Mouse (Mus musculus) neural tube, embryonic 14.5 days (tissue): ENCODE results near the gene Sacs. TPM values are rescaled to one million over a fixed set of nuclear protein-coding genes. Genes with fewer than 3 reads are reported as not detected.

Source experiments
- ATAC-seq: fragments of 200-750 bp; cut with Nextera tagmentation; 2 replicates; pipeline ENCODE4 v1.8.0; 2017; ENCODE audit warnings: low read depth, mild to moderate bottlenecking, moderate TSS enrichment, moderate library complexity
- H3K27ac ChIP-seq: fragments of 300-500 bp; sonication (generic); 2 replicates; pipeline ENCODE4 v1.5.1; 2014; ENCODE audit warnings: low read depth, mild to moderate bottlenecking, control low read depth, low read length, moderate library complexity, mixed read lengths
- H3K27me3 ChIP-seq: fragments of 300-500 bp; sonication (generic); 2 replicates; pipeline ENCODE4 v1.6.1; 2014; ENCODE audit warnings: low read length; ENCODE audit not compliant: control insufficient read depth, insufficient read depth
- H3K36me3 ChIP-seq: fragments of 300-500 bp; sonication (generic); 2 replicates; pipeline ENCODE4 v1.6.1; 2014; ENCODE audit warnings: low read length, mixed read lengths; ENCODE audit not compliant: control insufficient read depth, insufficient read depth
- H3K4me1 ChIP-seq: fragments of 300-500 bp; sonication (generic); 2 replicates; pipeline ENCODE4 v1.6.1; 2014; ENCODE audit warnings: low read length; ENCODE audit not compliant: control insufficient read depth, insufficient read depth
- H3K4me2 ChIP-seq: fragments of 300-500 bp; sonication (generic); 2 replicates; pipeline ENCODE4 v1.6.1; 2014; ENCODE audit warnings: mild to moderate bottlenecking, low read depth, low read length, control low read depth
- H3K4me3 ChIP-seq: fragments of 300-500 bp; sonication (generic); 2 replicates; pipeline ENCODE4 v1.5.1; 2014; ENCODE audit warnings: low read depth, low read length, control low read depth, mixed read lengths
- H3K9ac ChIP-seq: fragments of 300-500 bp; sonication (generic); replicated peaks from 2 replicates; pipeline ENCODE4 v1.6.1; 2014; ENCODE audit warnings: low read depth, mild to moderate bottlenecking, control low read depth, low read length, mixed read lengths
- H3K9me3 ChIP-seq: fragments of 300-500 bp; sonication (generic); 2 replicates; pipeline ENCODE4 v1.6.1; 2016; ENCODE audit warnings: low read length; ENCODE audit not compliant: control insufficient read depth
- WGBS: fragments of 180-500 bp; shearing (Covaris S2); extraction: QIAGEN DNeasy Blood & Tissue Kit; methylation state at CpG from one replicate; pipeline ENCODE4 v1.1.7; 2014; 5-methylcytosine and 5-hydroxymethylcytosine counted together
- polyA plus RNA-seq: library from polyadenylated mRNA; unstranded; fragments of >200 nt; fragmentation: Nextera tagmentation; extraction: Ambion mirVana; gene quantifications from 2 replicates; pipeline ENCODE4 v1.2.1, GENCODE M21; 2014

Sacs gene
- polyA plus RNA-seq, 1 experiment from 2014 or later: 19.5 TPM

- H3K27ac ChIP-seq: no peak overlapping the region
- 82% methylated on average over 7 of the region's 7 CpGs for WGBS
- H3K36me3 ChIP-seq: no peaks in the 10 kb centered on the region
- no peak for ATAC-seq
- H3K9ac ChIP-seq: no peak overlapping the region
- H3K9me3 ChIP-seq: no peaks in the 10 kb centered on the region
- no peak overlapping the region for H3K4me2 ChIP-seq
- H3K27me3 ChIP-seq: peaks cover 14% of the 10 kb centered on the region; the same call in 1 of the 2 replicates
- H3K4me3 ChIP-seq: no peak overlapping the region
- H3K4me1 ChIP-seq: no peaks in the 10 kb centered on the region
These were observed 140.5 kb downstream of the Sacs start for GRCm38 (mm10) chr14:61278676-61279300.

GRCm38 (mm10) chr14:61288606-61289286 is 150.5 kb downstream of the Sacs start:
- no peaks in the 10 kb centered on the region for H3K36me3 ChIP-seq
- no peaks in the 10 kb centered on the region for H3K9me3 ChIP-seq
- H3K4me3 ChIP-seq: no peak overlapping the region
- no peak for ATAC-seq
- H3K9ac ChIP-seq: no peak overlapping the region
- no peak overlapping the region for H3K4me2 ChIP-seq
- 73% methylated on average over 19 of the region's 19 CpGs for WGBS
- H3K4me1 ChIP-seq: no peaks in the 10 kb centered on the region
- no peak overlapping the region for H3K27ac ChIP-seq
- no peaks in the 10 kb centered on the region for H3K27me3 ChIP-seq

Other genes starting within 250 kb of the Sacs start
- gene Tnfrsf19, start 92.0 kb upstream of the Sacs start, polyA plus RNA-seq: 23.9 and 34.3 TPM in 2 replicates
- 0.27 and 0.29 TPM in 2 replicates for gene Sgcg, start 120.0 kb downstream of the Sacs start, polyA plus RNA-seq
- gene Arl11, start 171.3 kb downstream of the Sacs start, polyA plus RNA-seq: 0.32 and 0.37 TPM in 2 replicates
- gene Ebpl, start 222.0 kb downstream of the Sacs start, polyA plus RNA-seq: 10.9 and 11.1 TPM in 2 replicates